Mouse (Mus musculus) thymus, adult 2 months (tissue): Measurements from ENCODE around the gene Lypd5.

ENCODE experiments used
- CTCF ChIP-seq: fragments of 200-500 bp; IDR thresholded peaks from 2 replicates; pipeline ENCODE4 v1.5.1; 2012; ENCODE audit warnings: mild to moderate bottlenecking, control low read depth, low read length, moderate library complexity, borderline replicate concordance; ENCODE audit not compliant: control insufficient read depth, poor library complexity, insufficient read depth; ENCODE audit errors: extremely low read depth
- POLR2A ChIP-seq: fragments of 200-500 bp; IDR thresholded peaks from 2 replicates; pipeline ENCODE4 v1.6.1; 2012; ENCODE audit warnings: mild to moderate bottlenecking, low read length, control low read depth, moderate library complexity; ENCODE audit not compliant: control insufficient read depth, poor library complexity, insufficient read depth; ENCODE audit errors: extremely low read depth

DNA sequence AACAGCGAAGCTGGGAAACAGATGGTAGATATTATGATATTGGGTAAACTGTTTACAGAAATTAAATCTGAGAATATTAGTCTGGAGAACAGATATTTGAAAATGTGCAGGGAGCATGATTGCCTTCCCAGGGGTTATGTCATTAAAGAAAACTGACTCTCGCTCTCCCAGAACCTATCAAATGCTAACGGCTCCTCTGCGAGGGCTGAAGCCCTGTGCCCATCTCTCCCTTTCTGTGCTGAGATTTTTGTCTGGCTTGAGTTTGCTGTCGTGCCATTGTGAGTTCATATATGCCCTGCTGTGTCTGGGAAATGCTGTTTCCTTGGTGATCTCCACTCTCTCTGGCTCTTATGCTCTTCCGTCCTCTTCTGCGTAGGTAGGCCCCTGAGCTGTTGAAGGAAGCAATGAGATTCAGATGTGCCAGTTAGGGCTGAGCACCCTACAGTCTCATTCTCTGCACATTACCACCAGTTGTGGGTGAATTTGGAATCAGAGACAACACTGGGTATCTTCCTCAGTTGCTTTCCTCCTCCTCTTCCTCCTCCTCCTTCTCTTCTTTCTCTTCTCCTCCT is 5.2 kb upstream of the Lypd5 start:
- TF ChIP-seq CTCF (no peak), POLR2A (no peak)
